Mouse (Mus musculus): ENCODE results near the gene Aif1.
"Not testable (repeated sequence)": the region's sequence is repeated elsewhere in the genome, so short reads cannot be mapped to it uniquely, and the experiment has no call there.

Gene Aif1

DNA sequence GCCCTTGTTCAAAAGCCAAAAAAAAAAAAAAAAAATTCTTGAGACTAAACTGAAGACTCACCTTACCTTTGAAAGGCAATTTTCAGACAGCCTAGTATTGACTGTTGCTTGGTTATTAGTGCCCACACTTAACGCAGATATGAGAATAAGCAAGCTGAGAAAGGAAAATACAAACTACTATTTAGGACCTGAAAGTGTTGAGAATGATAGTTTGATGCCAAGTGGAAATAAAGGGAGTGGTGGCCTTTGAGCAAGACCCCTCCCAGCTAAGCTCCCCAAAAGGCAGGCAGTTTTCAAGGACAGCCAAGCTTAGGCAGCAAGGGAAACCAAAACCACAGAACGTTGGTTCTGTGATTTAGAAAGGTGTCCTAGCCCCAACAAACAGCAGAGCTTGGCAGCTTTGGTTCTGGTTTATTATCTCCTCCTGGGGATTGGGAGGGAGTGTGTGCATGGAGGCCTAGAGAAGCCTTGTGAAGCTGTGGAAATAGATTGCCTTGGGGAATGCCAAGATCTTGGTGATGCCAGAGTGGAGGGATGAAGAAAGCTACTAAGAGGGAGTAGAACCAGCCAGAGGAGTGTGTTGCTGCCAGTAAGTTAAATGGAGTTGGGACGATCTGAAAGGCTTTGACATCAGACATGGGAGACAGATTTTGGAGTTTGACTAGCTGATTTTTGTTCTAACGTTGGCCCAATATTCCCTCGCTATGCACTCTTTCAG, 27.8 kb downstream of the Aif1 start:
- no peak for DNase-seq (ENCODE audit: extremely low spot score, low spot score)

DNA sequence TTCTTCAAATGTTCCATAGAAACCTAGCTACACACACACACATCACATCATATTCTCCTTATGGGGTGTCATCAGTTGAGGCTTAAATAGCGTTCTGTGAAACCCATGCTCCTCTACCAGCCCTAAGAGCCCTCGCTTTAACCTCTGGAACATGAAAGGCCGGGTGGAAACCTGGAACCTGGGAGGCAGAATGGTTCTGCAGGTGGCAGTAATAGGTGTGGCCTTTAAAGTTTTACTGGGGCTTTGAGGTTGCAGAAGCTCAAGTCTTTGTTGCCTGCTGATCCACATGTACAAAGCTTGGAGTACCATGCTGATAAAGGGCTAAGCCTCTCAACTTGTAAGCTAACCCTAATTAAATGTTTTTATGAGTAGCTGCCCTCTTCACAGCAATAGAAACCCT, 28.5 kb downstream of the Aif1 start:
- DNase-seq (ENCODE audit: extremely low spot score, low spot score) = no peak

DNA sequence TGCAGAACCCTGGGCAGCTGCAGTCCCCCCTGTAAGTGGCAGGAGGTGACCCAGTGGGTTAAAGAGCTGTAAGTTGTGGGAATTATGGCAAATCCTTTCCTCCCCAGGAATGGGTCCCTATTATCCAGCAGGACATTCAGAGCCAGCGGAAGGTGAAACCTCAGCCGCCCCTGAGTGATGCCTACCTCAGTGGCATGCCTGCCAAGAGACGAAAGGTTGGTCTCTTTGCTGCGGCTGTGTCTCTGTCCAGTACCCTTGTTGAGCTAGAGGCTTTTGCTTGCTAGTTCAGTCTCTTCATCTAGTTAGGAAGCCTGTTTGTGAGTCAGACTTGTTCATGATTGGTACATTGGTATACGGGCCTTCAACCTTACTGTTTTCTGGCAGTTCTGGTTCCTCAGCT, 29.7 kb downstream of the Aif1 start:
- DNase-seq (ENCODE audit: extremely low spot score, low spot score) = no peak

DNA sequence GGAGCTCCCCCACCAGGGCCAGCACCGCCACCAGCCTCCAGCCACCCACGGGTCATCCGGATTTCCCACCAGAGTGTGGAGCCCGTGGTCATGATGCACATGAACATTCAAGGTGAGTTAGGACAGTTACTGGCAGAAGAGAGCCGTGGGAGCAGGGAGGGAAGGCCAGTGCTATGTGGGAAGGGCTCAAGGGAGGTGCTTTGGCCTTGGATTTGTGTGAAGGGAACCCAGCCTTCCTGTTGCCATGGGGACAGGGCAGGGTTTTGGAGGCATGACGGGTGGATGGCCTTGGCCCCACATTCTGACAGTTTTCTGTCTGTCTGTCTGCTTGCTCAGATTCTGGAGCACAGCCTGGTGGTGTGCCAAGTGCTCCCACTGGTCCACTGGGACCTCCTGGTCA, 33.9 kb downstream of the Aif1 start:
- DNase-seq (ENCODE audit: extremely low spot score, low spot score) = no peak

DNA sequence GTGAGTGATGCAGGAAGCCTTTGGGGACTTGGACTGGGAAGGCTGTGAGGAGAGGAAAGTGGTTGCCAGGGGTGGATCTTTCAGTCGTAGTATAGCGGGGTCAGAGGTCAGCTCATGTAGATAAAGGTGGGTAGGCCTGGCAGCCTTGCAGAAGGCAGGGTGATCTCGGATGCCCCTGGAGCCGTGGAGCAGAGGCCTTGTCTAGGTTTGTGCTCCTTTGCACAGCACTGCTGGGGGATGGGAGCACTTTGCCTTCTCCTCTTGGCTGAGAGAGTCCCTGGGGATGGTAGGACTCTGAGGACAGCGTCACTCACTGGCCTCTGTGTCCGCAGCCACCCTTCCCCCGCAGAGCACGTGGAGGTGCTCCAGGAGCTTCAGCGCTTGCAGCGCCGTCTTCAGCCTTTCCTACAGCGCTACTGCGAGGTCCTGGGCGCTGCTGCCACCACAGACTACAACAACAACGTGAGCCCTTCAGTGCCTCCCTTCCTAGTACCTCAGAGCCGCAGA, 35.3 kb downstream of the Aif1 start:
- no peak for DNase-seq (ENCODE audit: extremely low spot score, low spot score)

DNA sequence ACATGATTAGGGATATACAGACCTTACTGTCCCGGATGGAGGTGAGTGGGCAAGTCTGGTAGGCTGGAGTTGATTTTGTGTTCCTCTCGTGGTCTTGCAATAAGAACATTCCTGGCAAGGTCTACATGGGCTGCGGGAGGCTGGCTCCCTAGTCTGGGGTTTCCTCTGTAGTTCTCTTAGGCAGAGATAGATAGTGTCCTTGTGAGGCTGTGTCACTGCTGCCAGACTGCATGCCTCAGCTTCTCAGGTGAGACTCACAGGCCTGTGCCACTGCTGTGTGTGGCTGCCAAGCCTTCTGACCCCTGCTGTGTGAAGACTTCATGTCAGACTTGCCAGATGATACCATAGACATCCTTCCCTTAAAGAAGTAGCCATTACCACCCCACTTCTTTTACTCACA, 36.6 kb downstream of the Aif1 start:
- DNase-seq (ENCODE audit: extremely low spot score, low spot score) = no peak

DNA sequence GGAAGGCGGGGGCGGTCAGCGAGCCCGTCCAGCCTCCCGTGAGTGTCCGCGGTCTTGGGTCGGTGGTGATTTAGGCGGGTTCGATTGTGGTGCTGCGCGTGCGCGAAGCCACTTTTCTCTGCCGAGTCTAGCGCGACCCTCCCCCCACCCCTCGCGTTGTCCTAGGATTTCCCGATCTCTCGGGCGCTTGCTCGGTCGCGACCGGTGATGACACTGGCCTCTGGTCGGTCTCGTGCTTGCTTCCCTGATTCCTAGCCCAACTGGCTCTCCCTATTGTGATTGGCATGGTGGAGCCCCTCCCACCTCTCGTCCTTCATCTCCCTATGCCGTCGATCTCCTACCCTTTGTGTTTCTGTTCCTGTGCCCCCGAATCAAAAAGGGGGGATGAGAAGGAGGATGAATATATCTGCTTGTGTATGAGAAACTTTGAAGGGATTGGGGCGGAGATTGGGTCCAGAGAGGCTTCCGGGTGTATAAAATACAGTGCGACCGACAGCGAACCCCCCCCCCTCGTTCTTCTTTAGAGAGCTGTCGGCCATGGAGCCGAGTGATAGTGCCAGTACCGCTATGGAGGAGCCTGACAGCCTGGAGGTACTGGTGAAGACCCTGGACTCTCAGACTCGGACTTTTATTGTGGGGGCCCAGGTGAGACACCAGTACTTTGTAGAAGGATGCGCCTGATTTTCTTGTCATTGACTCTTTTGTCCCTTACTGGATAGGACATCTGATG, 40.1 kb downstream of the Aif1 start:
- no peak for DNase-seq (ENCODE audit: extremely low spot score, low spot score)

DNA sequence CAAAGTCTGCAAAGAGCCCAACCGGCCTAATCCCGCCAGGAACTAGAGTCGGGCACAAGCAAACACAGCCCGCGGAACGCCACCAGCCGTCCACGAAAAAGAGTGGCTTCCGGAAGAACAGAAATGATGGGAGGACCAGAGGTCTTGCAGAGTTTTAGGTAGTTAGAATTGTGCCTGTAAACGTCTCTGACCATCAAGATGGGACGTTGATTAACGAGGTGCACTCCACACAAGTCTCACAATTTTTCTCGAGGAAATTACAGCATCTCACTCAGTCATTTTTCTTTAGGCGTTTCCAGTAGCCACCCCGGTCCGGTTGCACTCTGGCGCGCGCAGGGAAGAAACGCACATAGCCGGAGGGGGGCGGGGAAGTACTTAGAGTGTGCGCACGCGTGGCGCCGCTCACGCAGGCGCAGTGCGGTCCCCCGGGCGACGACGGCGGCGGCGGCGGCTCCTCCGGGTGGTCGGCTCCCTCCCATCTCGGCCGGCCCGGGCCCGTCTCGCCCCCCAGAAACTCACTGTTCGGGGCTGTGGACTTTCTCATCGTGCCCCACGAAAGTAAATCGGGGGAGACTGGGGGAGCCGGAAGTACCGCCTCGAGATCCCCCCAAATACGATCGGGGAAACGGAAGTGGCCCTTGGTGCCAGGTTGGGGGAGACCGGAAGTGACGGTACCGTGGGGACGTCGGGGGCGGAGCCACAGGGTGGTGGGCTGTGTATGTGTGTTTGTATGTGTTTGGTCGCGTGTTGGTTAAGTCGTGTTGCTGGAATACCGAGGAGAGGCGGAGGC, 40.9 kb downstream of the Aif1 start, which contains the start of gene Bag6:
Gene Bag6, plus strand, starts transcription at position 378 of the 790 bp plus-strand sequence.
- peak; percentile 95 for DNase-seq (ENCODE audit: extremely low spot score, low spot score)

DNA sequence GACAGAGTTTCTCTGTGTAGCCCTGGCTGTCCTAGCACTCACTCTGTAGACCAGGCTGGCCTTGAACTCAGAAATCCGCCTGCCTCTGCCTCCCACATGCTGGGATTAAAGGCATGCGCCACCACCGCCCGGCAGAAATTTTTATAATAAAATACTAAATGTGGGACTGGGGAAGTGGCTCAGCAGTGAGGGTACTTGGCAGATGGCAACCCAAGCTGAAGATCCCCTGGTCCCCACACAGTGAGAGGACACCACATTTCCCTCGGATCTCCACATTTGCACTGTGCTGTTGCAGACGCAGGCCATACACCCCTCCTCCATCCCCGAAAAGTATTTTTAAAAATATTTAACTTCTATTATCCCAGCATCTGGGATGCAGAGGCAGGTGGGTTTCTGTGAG, 42.4 kb downstream of the Aif1 start:
- DNase-seq (ENCODE audit: extremely low spot score, low spot score) = no peak

DNA sequence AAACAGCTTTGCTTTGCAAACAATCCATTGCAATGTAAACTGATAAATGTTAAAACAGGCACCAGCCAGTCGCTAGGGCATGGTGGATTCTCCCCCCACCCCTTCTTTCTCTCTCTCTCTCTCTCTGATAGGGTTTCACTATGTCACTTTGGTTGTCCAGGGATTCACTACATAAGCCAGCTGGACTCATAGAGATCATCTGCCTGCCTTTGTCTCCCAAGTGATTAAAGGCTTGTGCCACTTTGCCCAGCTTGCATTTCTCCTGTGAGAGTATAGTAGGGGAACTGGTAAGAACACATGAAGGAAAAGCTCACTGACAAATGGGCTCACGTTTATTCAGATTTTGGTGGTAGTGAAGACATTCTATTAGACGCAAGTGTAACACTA, 43.7 kb downstream of the Aif1 start:
- DNase-seq (ENCODE audit: extremely low spot score, low spot score) = no peak

DNA sequence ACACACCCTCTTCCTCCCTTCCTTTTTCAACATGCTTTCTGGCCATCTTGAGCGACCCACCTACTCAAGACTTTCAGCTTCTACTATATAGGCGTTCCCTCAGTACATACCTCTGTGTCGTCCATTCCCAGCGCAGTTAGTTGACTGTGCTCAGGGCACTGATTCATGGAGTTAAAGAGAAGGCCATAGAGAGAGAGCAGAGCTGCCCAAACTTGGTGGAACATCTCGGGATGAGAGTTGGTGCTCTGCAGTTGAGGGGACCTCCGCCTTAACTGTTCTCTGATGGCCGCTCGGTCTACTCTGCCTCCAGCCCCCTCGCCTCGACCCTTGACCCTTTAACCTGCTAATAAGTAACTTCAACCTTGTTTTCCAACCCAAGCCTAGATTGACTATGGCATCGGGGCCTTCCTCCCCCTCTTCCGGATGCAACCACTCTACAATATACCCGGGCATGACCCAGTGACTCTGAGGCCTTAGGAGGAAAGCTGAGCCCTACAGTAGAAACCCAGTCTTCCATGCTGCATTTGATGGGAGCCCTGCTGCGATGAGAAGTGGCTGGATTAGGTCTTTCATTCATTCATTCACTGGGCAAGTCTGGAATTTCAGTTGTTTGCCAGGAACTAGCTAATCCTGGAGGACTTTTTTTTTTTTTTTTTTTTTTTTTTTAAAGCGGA, 44.2 kb downstream of the Aif1 start, which contains the start of gene Apom:
Gene Apom, minus strand, starts transcription at position 551 of the 674 bp plus-strand sequence.
- DNase-seq (ENCODE audit: extremely low spot score, low spot score) = no peak

DNA sequence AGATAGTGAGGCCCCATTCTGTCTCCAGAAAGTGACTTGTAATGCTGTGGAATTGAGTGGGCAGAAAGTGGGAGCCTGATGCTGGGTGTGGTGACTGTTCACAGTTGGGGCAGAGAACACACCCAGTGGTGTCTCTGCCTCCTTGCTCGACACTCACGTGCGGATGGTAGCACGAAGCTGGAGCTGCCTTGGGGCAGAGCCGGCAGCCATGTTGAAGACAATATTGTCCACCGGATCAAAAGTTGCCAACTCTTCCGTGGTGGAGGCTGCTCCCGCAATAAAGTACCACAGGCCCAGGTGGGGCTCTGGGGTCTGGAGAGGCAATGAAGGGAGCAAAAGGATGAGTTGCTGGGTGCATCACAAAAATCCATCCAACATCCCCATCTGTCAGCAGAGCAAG, 44.8 kb downstream of the Aif1 start:
- no peak for DNase-seq (ENCODE audit: extremely low spot score, low spot score)

DNA sequence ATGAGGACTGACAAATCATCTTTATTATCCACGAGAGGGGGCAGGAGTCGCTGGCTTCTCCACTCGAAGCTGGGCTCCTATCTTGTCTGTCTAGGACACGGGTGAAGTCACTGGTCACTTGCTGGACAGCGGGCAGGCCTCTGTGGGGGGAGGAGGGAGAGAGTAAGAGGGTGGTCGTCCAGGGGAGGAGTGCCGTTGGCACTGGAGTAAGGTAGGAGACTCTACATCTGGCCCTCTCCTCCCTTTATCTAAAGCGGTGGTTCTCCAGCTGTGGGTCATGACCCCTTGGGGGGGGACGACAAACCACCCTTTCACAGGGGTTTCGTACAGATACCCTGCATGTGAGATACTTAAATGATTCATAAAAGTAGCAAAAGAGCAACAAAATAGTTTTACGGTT, 46.9 kb downstream of the Aif1 start:
- no peak for DNase-seq (ENCODE audit: extremely low spot score, low spot score)

DNA sequence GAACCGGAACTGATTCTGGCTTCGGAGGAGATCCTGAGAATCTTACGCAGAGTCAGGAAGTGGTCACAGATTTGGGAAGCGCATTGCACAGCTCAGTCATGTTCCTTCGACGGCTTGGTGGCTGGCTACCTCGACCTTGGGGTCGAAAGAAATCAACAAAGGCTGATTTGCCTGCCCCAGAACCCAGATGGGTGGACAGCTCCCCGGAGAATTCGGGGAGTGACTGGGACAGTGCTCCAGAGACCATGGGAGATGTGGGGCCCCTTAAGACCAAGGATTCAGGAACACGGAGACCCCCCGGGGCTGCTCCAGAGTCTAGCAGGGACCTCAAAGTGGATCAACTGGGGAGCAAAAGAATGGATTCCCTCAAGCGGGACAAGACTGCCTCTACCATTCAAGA, 48.9 kb downstream of the Aif1 start:
- no peak for DNase-seq (ENCODE audit: extremely low spot score, low spot score)

DNA sequence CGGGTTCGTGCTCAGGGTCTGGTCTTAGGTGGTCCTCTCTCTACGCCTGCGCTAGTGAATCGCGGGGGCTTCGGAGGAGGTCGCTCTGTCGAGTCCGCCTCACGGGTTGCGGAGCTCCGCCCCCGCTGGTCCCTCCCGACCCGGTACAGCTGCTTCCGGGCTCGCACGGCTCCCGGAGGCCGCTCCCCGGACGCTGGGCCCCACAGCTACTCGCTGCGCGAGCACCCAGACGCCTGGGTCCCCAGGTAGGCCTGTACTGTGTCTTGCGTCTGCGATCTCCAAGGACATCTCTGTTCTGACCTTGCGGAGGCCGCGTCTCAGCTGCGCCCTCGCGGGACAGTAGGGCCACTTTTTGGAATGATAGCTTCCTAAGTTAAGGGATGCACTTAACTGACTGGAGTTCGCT, 49.7 kb downstream of the Aif1 start, which contains the start of gene D17H6S53E:
Gene D17H6S53E, plus strand, starts transcription at position 168 of the 406 bp plus-strand sequence.
- DNase-seq (ENCODE audit: extremely low spot score, low spot score) = peak; percentile 78

DNA sequence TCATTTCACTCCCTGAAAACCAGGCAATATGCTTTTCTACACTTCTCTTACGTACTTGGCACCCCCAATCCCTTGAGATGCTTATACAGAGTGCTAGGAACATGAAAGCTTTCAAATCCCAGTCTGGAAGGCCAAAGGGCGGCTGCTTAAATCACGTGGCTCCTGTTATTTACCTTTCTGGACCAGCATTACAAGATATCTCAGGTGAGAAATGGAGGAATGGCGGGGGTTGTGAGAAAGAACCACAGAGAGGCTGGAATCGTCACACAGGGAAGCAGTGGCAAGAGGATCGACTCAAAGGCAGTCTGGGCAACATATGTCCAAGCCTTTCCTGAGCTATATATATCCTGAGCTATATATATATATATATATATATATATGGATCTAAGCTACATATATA, 50.3 kb downstream of the Aif1 start:
- DNase-seq (ENCODE audit: extremely low spot score, low spot score) = no peak

DNA sequence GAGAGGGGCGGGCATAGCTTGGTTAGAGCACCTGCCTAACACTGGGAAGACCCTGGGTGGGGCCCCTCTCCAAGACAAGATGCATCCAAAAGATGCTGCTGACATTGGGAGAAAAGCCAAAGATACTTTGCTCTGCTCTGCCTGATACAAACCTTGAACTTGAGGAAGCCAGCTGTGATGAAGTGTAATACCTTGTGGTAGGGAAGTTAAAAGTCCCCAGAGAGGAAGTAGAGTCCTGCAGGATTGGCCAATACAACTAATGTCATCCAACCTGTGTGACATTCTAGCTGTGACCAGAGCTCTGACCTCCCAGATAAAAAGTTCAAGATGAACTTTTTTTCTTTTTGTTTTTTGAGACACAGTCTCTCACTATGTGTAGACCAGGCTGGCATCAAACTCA, 50.8 kb downstream of the Aif1 start:
- DNase-seq (ENCODE audit: extremely low spot score, low spot score) = no peak

DNA sequence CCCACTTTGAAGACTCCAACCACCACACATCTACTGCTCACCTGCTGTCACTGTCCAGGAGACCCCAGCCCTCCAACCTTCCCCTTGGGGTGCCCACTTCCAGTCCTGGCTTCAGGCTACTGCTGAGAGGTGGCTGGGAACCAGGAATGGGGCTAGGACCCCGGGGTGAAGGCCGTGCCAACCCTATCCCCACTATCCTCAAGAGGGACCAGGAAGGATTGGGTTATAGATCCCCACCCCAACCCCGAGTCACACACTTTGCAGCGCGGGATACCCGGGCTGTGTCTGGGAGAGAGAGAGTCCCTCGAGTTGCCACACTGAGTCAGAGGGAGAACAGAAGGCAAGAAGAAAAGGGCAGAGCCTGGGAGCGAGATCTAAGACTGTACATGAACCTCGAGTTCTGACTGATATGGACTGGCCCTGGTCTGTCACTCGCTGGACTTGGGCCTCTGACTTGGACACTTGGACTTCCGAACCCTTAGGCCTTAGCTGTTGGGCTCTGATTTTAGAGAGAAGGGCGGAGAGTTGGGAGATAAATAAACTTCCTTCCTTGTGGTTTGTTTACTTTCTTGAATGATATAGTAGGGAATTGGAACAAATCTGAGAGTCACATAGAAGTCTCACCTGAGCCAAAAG, 51.5 kb downstream of the Aif1 start:
- not testable (repeated sequence) for DNase-seq (ENCODE audit: extremely low spot score, low spot score)

DNA sequence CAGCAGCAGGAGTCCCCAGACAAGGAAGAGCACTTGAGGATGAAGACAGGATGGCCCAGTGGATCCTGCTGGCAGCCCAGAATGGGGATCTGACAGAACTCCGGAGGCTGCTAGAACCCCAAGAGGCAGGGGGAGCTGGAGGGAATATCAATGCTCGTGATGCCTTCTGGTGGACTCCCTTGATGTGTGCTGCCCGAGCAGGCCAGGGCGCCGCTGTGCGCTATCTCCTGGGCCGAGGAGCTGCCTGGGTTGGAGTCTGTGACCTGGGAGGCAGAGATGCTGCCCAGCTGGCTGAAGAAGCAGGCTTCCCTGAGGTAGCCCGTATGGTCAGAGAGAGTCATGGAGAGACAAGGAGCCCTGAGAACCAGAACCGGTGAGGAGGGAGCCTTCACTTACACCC, 52.6 kb downstream of the Aif1 start:
- DNase-seq (ENCODE audit: extremely low spot score, low spot score) = not testable (repeated sequence)

DNA sequence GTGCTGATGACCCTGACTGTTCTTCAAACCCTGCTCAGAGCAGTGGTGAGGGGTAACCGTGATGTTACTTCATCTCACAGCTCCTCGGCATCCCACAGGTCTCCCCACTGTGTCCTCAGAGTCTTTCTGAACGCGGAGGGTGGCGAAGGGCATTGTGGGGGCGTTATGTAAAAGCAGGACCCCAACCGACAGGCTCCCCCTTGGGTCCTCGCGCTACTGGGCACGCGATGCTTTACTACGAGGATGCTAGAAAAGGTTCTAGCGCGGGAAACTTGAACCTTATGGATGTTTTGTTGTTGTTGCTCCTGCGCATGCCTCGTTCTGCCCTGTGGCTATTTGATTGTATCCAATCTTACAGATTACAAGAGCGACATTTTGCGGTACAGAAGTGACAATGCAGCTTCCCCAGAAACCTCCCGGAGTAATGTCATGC, 54.0 kb downstream of the Aif1 start, which contains the start of gene Csnk2b:
Gene Csnk2b, minus strand, starts transcription at position 183 of the 433 bp plus-strand sequence.
- no peak for DNase-seq (ENCODE audit: extremely low spot score, low spot score)
